Mouse (Mus musculus): ENCODE measurements around the gene Slc39a10. TPM values are rescaled to one million over a fixed set of nuclear protein-coding genes. Genes with fewer than 3 reads are reported as not detected.
"Not testable (repeated sequence)": the region's sequence is repeated elsewhere in the genome, so short reads cannot be mapped to it uniquely, and the experiment has no call there.

Slc39a10 gene
- polyA plus RNA-seq, 1 experiment from 2014 or later = 66.8 TPM

GRCm38 (mm10) chr1:46769318-46769717 lies 123.3 kb downstream of the Slc39a10 start:
- not testable (repeated sequence) for H3K27me3 ChIP-seq (ENCODE audit: control insufficient read depth, insufficient read depth, low read length); H3K9ac ChIP-seq (ENCODE audit: low read depth, low read length); H3K27ac ChIP-seq (ENCODE audit: low read depth, low read length); H3K9me3 ChIP-seq (ENCODE audit: control insufficient read depth, low read length); H3K4me1 ChIP-seq (ENCODE audit: control insufficient read depth, insufficient read depth, low read length); ATAC-seq (ENCODE audit: low FRiP score, low TSS enrichment); H3K4me3 ChIP-seq (ENCODE audit: low read length); H3K4me2 ChIP-seq (replicated peaks; ENCODE audit: low read depth, low read length); H3K36me3 ChIP-seq (ENCODE audit: control insufficient read depth, insufficient read depth, low read length)

- not testable (repeated sequence) for H3K36me3 ChIP-seq (ENCODE audit: control insufficient read depth, insufficient read depth, low read length)
These were observed 128.1 kb downstream of the Slc39a10 start for GRCm38 (mm10) chr1:46764600-46764999.

More at GRCm38 (mm10) chr1:46764600-46764999, 128.1 kb downstream of the Slc39a10 start:
- WGBS = 83% methylated on average over 3 of the region's 3 CpGs
- not testable (repeated sequence) for ATAC-seq (ENCODE audit: low FRiP score, low TSS enrichment); H3K4me2 ChIP-seq (replicated peaks; ENCODE audit: low read depth, low read length); H3K27ac ChIP-seq (ENCODE audit: low read depth, low read length); H3K4me1 ChIP-seq (ENCODE audit: control insufficient read depth, insufficient read depth, low read length); H3K4me3 ChIP-seq (ENCODE audit: low read length); H3K27me3 ChIP-seq (ENCODE audit: control insufficient read depth, insufficient read depth, low read length); H3K9ac ChIP-seq (ENCODE audit: low read depth, low read length); H3K9me3 ChIP-seq (ENCODE audit: control insufficient read depth, low read length)
